Mouse (Mus musculus) urinary bladder, postnatal 25 days (tissue): ENCODE results near the gene Bmp6.
A peak's percentile ranks its signal among the peaks of the same experiment; 100 is the strongest.

Experiments
- DNase-seq: peaks from one replicate; pipeline ENCODE4 v3.0.0; 2022; ENCODE audit warnings: low spot score

Gene Bmp6

GRCm38 (mm10) chr13:38344713-38345430, at the start of gene Bmp6:
Gene Bmp6 (plus strand): TSS chr13:38345107.
- DNase-seq = peak; percentile 64

DNA sequence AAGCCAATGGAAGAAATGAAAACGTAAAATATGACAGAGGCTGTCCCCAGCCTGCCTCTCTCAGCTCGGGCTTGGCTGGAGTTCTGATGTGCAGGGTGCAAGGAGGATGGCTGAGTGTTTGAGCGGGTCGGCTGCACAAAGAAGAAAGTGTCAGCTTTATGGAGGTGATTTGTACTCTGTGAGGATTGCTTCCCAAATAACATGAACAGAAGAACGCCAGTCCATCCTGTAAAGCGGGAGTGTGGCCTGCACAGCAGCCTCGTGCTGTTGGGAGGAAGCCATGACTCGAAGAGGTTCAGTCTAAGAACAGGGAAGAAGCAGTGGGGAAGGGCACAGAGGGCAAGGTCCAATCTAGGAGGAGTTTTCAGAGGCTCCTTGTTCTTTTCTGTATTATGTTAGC, 48.7 kb upstream of the Bmp6 start:
- no peak for DNase-seq

- no peak for DNase-seq
These were observed 48.3 kb upstream of the Bmp6 start for GRCm38 (mm10) chr13:38296601-38297000.

GRCm38 (mm10) chr13:38311125-38311524, 33.8 kb upstream of the Bmp6 start:
- no peak for DNase-seq

DNA sequence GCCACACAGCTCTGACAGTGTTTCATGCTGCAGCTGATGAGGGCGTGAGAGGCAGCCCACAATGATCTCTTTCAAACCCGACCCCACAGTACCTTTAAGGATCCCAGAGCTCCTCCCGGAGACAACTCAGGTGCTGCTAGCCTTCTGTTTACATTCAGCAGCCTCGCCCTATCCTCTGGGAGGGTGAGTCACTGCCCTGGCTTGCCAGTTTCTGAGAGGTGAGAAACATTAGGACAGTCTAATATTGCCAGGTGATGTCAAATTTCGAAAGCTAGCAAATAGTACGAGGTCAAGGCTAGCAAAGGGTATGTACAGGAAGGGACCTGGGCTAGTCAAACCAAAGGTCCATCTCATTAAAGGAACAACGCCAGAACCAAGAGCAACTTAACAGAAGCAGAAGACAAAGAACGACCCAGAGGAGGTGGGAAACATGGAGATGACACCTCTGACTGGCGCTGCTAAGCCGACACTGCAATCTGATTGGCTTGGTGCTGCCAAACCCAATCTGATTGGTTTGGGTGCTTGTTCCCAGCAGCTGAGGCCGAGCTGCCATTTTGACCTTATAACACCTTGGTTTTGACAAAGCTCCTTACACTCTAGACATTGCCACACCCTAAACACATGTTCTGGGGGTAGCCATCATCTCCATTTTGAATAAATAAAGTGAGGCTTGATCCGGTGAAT, 32.4 kb upstream of the Bmp6 start:
- no peak for DNase-seq

GRCm38 (mm10) chr13:38314590-38314989, 30.3 kb upstream of the Bmp6 start:
- DNase-seq = no peak

- no peak for DNase-seq
These were observed 26.5 kb upstream of the Bmp6 start for GRCm38 (mm10) chr13:38318418-38318817.

DNA sequence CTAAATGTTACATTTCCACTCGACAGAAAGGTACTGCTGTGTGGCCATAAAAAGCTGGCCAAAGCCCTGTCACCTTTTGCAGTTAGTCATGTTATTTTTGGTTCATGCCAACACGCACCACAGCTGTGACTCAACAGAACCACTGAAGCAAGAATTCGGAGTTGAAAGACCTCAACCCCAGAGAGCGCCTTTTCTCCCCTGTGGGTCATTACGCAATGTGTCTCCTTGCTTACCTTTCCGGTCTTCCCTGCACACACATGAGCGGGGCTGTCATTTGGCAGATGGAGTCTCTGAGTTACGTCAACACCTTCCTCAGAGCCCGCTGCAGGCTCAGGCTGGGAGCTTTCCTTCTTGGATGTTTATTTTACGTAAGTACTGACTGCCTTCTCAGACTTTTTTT, 24.6 kb upstream of the Bmp6 start:
- DNase-seq = no peak

DNA sequence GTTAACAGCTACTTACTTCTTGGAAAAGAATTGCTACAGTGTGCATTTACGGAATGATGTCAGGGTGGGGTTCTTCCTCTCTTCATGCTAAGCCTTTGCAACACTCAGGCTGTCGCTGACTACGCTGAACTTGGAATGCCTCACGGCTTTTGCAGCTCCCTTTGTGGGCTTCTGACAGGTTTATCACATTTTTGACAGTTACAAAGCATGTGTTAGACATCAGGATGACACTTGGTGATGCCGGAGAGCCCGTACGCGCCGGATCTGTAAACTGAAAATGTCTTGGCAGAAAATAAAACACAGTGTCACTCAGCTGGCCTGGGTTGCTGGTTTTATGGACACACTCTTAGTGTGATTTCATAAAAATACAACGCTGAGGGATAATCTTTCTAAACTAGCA, 20.5 kb upstream of the Bmp6 start:
- DNase-seq = no peak

DNA sequence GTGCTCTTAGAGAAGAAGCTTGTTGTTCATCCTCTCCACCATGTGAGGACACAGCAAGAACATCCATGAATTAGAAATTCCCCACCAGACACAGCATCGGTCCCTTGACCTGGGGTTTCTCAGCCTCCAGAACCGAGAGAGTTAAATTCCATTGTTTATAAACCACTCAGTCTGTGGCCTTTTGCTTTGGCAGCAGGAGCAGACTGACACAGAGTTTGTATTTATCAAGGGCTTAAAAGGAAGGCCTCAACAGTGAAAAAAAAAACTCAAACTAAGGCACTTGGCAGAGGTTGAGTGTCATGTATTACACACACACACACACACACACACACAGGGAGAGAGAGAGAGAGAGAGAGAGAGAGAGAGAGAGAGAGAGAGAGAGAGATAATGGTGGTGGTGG, 17.5 kb upstream of the Bmp6 start:
- DNase-seq = no peak

DNA sequence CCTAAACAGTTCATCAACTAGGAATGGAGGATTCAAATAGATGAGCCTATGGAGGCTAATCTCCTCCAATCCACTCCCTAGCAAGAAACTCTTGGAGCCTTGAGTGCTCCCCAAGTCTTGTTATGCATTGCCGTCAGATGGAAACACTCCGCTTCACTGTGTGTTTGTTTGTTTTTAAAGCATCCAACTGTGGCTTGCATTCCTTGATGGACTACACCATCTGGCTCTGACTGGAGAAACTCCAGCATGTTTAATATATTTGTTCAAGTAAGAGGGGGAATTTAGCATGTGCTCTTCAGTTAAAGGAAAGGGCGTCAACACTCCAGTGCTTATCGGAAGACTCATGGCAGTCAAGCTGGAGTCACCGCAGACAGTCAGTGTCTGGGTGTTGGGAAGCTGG, 11.4 kb upstream of the Bmp6 start:
- no peak for DNase-seq

GRCm38 (mm10) chr13:38342598-38342997, 2.3 kb upstream of the Bmp6 start:
- DNase-seq = peak; percentile 61

DNA sequence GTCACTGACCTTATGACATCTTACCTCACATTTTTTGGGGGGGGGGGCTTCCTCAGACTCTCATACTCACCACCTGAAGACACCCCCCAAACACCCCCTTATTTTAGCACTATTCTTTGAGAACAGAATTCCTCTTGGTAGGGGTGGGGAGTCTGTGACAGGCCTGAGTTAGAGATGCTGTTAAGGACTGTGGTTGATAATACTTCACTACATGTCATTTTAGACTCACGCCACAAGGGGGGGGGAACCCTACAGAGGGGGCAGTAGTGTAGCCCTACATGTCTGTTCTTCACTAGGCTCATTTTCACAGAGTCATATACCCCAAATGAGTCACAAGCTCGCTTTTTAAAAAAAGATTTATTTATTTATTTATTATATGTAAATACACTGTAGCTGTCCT, 1.7 kb upstream of the Bmp6 start:
- DNase-seq = no peak

DNA sequence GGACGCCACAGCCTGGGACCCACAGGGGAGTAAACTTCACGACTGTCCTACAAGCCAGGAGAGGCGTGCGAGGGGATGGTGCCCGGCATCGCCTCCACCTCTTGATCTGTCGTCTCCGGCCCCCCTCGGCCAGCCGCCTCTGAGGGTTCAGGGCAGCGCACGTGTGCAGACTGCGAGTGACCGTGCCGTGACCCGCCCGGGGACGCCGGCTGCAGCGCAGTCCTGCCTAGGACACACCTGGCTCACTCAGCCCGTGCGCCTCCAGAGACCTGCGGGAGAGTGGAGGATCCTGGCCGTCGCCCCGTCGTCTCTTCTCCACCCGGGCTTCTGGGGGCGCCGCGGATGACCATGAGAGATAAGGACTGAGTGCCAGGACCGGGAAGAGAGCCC, 519 bp downstream of the Bmp6 start:
- peak; percentile 20 for DNase-seq

- no peak for DNase-seq
These were observed 1.4 kb downstream of the Bmp6 start for GRCm38 (mm10) chr13:38346096-38346915.

- DNase-seq = no peak
These were observed 2.3 kb downstream of the Bmp6 start for GRCm38 (mm10) chr13:38347021-38347774.

GRCm38 (mm10) chr13:38347775-38348135, 2.8 kb downstream of the Bmp6 start:
- no peak for DNase-seq

DNA sequence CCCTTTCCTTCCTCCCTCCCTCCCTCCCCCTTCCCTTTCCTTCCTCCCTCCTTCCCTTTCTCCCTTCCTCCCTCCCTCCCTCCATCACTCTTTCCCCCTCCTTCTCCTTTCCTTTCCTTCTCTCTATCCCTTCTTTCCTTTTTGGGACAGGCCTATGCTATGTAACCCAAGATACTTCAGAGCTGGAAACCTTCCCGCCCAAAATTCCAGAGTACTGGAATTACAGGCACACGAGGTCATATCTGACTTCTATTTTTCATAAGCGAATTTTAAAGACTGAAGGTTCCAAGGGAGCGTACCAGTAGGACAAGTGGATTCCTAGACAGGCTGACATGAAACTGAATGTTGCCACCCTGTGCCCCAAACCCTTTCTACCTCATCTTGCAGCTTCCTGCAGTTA, 4.1 kb downstream of the Bmp6 start:
- no peak for DNase-seq

- no peak for DNase-seq
These were observed 4.9 kb downstream of the Bmp6 start for GRCm38 (mm10) chr13:38349818-38350217.

- no peak for DNase-seq
These were observed 7.1 kb downstream of the Bmp6 start for GRCm38 (mm10) chr13:38351996-38352395.

- no peak for DNase-seq
These were observed 8.1 kb downstream of the Bmp6 start for GRCm38 (mm10) chr13:38352986-38353385.
